Mouse (Mus musculus) splenic B cell, adult 2 months (primary cell): ENCODE measurements around the gene Zglp1.

ENCODE experiments used
- DNase-seq: peaks from one replicate; pipeline ENCODE4 v3.0.0-alpha.2; 2011; ENCODE audit warnings: low read depth, low spot score
- H3K27me3 ChIP-seq: 2 replicates; pipeline ENCODE4 v1.6.1; 2012; ENCODE audit warnings: mild to moderate bottlenecking, low read length, moderate library complexity, mixed read lengths; ENCODE audit not compliant: control insufficient read depth, poor library complexity, insufficient read depth, severe bottlenecking
- H3K36me3 ChIP-seq: 2 replicates; pipeline ENCODE4 v1.6.1; 2012; ENCODE audit warnings: mild to moderate bottlenecking, low read length, moderate library complexity, mixed read lengths; ENCODE audit not compliant: control insufficient read depth, poor library complexity, insufficient read depth, severe bottlenecking

The Zglp1 gene

GRCm38 (mm10) chr9:21026849-21027248 lies 40.0 kb downstream of the Zglp1 start:
- H3K27me3 ChIP-seq: no peaks in the 10 kb centered on the region
- peaks cover 13% of the 10 kb centered on the region for H3K36me3 ChIP-seq
- no peak for DNase-seq

- Histone ChIP-seq H3K27me3 (no peaks in the 10 kb centered on the region), H3K36me3 (peaks cover 16% of the 10 kb centered on the region)
- DNase-seq: no peak
Measured at GRCm38 (mm10) chr9:21025258-21025810, 41.6 kb downstream of the Zglp1 start.

DNA sequence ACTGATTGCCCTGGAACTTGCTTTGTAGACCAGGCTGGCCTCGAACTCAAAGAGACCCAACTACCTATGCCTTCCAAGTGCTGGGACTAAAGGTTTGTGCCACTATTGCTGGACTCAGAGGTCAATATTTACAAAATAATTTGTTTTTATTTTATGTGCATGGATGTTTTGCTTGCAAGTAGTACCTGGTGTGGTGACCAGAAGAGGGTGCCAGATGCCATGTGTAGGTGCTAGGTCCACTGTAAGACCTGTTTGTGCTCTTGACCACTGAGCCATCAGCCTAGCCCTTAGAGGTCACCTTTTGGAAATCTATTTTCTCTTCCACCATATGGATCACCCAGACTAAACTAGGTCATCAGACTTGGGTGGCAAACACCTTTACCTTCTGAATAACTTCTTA lies 44.2 kb downstream of the Zglp1 start:
- DNase-seq: no peak
- Histone ChIP-seq H3K36me3 (peaks cover 16% of the 10 kb centered on the region), H3K27me3 (no peaks in the 10 kb centered on the region)

GRCm38 (mm10) chr9:21022288-21022687 lies 44.6 kb downstream of the Zglp1 start:
- H3K27me3 ChIP-seq: no peaks in the 10 kb centered on the region
- peaks cover 15% of the 10 kb centered on the region for H3K36me3 ChIP-seq
- no peak for DNase-seq

- DNase-seq: no peak
- Histone ChIP-seq H3K27me3 (no peaks in the 10 kb centered on the region), H3K36me3 (peaks cover 13% of the 10 kb centered on the region)
Measured at GRCm38 (mm10) chr9:21021363-21021762, 45.5 kb downstream of the Zglp1 start.

DNA sequence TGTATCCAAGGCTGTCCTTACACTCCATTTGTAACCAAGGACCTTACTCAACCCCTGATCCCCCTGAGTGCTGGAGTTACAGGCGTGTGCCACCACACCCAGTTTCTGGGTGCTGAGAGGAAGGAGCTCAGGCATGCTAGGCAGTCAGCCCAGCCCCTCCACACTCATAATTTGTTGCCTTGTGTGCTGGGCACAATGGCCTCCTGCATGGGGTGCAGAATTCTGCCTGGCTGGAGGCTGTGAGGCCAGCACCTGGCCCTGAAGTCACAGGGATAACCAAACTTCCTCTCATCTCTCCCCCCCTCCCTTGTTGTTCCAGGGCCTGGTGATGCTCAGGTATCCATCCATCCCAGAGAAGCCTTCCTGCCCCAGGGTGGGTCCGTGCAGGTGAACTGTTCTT lies 48.3 kb downstream of the Zglp1 start:
- no peak for DNase-seq
- Histone ChIP-seq H3K36me3 (peaks cover 6% of the 10 kb centered on the region; the same call in 1 of the 2 replicates), H3K27me3 (no peaks in the 10 kb centered on the region)

GRCm38 (mm10) chr9:21017177-21017575 lies 49.7 kb downstream of the Zglp1 start:
- H3K27me3 ChIP-seq: no peaks in the 10 kb centered on the region
- H3K36me3 ChIP-seq: peaks cover 6% of the 10 kb centered on the region; the same call in 1 of the 2 replicates
- no peak for DNase-seq

GRCm38 (mm10) chr9:21016331-21017176 lies 50.3 kb downstream of the Zglp1 start:
- DNase-seq: peak; percentile 60
- H3K27me3 ChIP-seq: no peaks in the 10 kb centered on the region
- peaks cover 3% of the 10 kb centered on the region; the same call in 1 of the 2 replicates for H3K36me3 ChIP-seq

- no peaks in the 10 kb centered on the region for H3K27me3 ChIP-seq
- DNase-seq: peak; percentile 81
- H3K36me3 ChIP-seq: 0 out of 2 replicates have a peak, but pooled peaks cover 3% of the 10 kb centered on the region
Measured at GRCm38 (mm10) chr9:21015571-21016130, 51.2 kb downstream of the Zglp1 start, which contains the start of gene Icam1. Gene Icam1, plus strand, starts transcription at chr9:21015985.

GRCm38 (mm10) chr9:21014691-21015570 lies 52.0 kb downstream of the Zglp1 start:
- Histone ChIP-seq H3K36me3 (0 out of 2 replicates have a peak, but pooled peaks cover 3% of the 10 kb centered on the region), H3K27me3 (no peaks in the 10 kb centered on the region)
- DNase-seq: peak; percentile 90
